9 mouse cellular contexts compared by ENCODE assay signal in genomic region chr6:63257406-63257845, GRCm38 (mm10). TPM values are rescaled to one million over a fixed set of nuclear protein-coding genes. Genes with fewer than 3 reads are reported as not detected.
DNase-seq lines count a peak whose midpoint lies in the region; ATAC-seq lines count a peak whose summit lies in the region.
"Had no signal": no experiment of that assay in that cellular context is flagged by ENCODE, and none has a peak within 500 bp of the region (broad histone marks: within the 10 kb centered on the region; RNA-seq: fewer than 3 reads in every experiment).

No protein-coding gene starts in this region.

- ATAC-seq in megakaryocyte, adult 5-6 weeks (ENCODE audit: poor library complexity, severe bottlenecking), result no peak

- no peaks in the 10 kb centered on the region for H3K36me3 ChIP-seq in megakaryocyte, embryonic 14.5 days (replicated peaks; ENCODE audit: low read length)

- peaks cover 8% of the 10 kb centered on the region; the same call in 1 of the 2 replicates for H3K9me3 ChIP-seq in megakaryocyte, embryonic 14.5 days

- peaks cover 51% of the 10 kb centered on the region for H3K27me3 ChIP-seq in megakaryocyte, embryonic 14.5 days (replicated peaks)

- peak; percentile 54 for DNase-seq in embryo, embryonic 10 days (ENCODE audit: low spot score)
- DNase-seq in gastrocnemius, postnatal 4 days (ENCODE audit: low spot score in 2 of 2), result peak; percentile 19 to 52
- peak; percentile 64 to 77 for DNase-seq in layer of hippocampus, postnatal 10 days (ENCODE audit: low spot score in 2 of 2)
- peak; percentile 11 to 43 for DNase-seq in lung, postnatal 4 days
- DNase-seq in right cerebral cortex, postnatal 4 days, result peak; percentile 52
- DNase-seq in c-Kit-positive CD71-positive TER-119-positive erythroid progenitor cells, embryonic 14.5 days (ENCODE audit: low spot score), result no peak

- H3K4me1 ChIP-seq in megakaryocyte, embryonic 14.5 days, result peaks cover 18% of the 10 kb centered on the region

- H3K4me3 ChIP-seq in megakaryocyte, embryonic 14.5 days (replicated peaks), result peak overlapping the region; percentile 81

RNA-seq across cellular contexts. Expression of gene Grid2, which starts 1.8 kb away (rescaled TPM):
- polyA plus RNA-seq in megakaryocyte, embryonic 14.5 days (2012; ENCODE audit: insufficient read depth, low replicate concordance), result not detected in 2 replicates
- total RNA-seq in megakaryocyte, adult 5-6 weeks (2015), result not detected in 2 replicates
- total RNA-seq in megakaryocyte, adult 5-6 weeks (2017), result not detected in 2 replicates
- total RNA-seq in gastrocnemius, postnatal 4 days (2021), result 1 to 10 TPM; 1.2 to 1.6 TPM
- 10 to 100 TPM; 23.6 to 28.0 TPM for total RNA-seq in layer of hippocampus, postnatal 10 days (2021)
- polyA plus RNA-seq: macrophage had no signal

Comparison
In these comparisons a context has a peak if more than half of its experiments do, and no peak if none do; other contexts are left out.
1. RNA of gene Grid2, which starts 1.8 kb away (total RNA-seq): 23.6 to 28.0 TPM in layer of hippocampus, postnatal 10 days; 1.2 to 1.6 TPM in gastrocnemius, postnatal 4 days and not detected in megakaryocyte, adult 5-6 weeks; every median in the first group is over 4 times any median in the second.